Comparison of ENCODE assay signal across 9 mouse cellular contexts in the genomic region with DNA sequence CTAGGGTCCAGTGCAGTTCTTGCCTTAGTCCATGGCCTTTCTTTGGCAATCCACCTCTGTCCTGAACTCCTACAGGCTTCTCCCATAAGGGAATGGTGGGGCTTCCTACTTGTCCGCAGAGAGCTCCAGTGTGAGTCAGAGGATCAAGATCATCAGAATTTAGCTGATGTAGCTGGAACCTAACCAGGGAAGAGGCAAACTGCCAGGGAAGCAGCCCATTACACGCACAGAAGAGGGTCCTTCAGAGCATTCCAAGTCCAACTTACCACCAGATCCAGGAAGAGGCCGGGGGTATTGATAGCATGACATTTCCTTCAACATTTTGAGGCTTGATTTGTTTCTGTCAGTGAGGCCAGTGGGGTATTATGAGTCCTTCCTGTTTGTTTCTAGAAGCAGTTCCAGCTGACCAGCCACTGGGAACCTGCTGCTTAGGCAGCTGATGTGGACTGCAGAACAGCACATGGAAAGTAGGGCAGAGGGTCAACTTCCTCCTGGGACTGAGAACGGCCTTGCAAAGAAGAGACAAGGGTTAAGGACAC. TPM values are rescaled to one million over a fixed set of nuclear protein-coding genes. Genes with fewer than 3 reads are reported as not detected.
DNase-seq lines count a peak whose midpoint lies in the region; ATAC-seq and TF ChIP-seq lines count a peak whose summit lies in the region.
"Had no signal": no experiment of that assay in that cellular context is flagged by ENCODE, and none has a peak within 500 bp of the region (broad histone marks: within the 10 kb centered on the region; RNA-seq: fewer than 3 reads in every experiment).

No protein-coding gene starts in this region.

- H3K36me3 ChIP-seq in heart, adult 2 months (ENCODE audit: control insufficient read depth, insufficient read depth, low read length) = no peaks in the 10 kb centered on the region
- no peaks in the 10 kb centered on the region for H3K36me3 ChIP-seq in heart, embryonic 12.5 days
- H3K36me3 ChIP-seq in midbrain, embryonic 14.5 days (ENCODE audit: control insufficient read depth, insufficient read depth, low read length) = no peaks in the 10 kb centered on the region
- no peaks in the 10 kb centered on the region for H3K36me3 ChIP-seq in hindbrain, embryonic 12.5 days

- H3K27ac ChIP-seq in heart, adult 2 months = 0 out of 2 replicates have a peak overlapping the region, but pooled peaks have one; percentile 17
- no peak overlapping the region for H3K27ac ChIP-seq in heart, embryonic 12.5 days (ENCODE audit: poor library complexity, severe bottlenecking)
- peak overlapping the region; percentile 97 for H3K27ac ChIP-seq in bone marrow macrophage, adult 2 months (ENCODE audit: insufficient read depth, low read depth, low read length)
- H3K27ac ChIP-seq in midbrain, embryonic 14.5 days (replicated peaks; ENCODE audit: low read depth, low read length) = no peak overlapping the region
- no peak overlapping the region for H3K27ac ChIP-seq in hindbrain, embryonic 12.5 days

- TF ChIP-seq POLR2A in heart, adult 2 months (IDR thresholded peaks at IDR 0.05; ENCODE audit: insufficient read depth, low read depth, low read length) = no peak
- TF ChIP-seq POLR2A in bone marrow macrophage, adult 2 months (IDR thresholded peaks at IDR 0.05; ENCODE audit: borderline replicate concordance, low read depth, low read length) = no peak

- ATAC-seq in heart, embryonic 12.5 days (ENCODE audit: insufficient number of reproducible peaks, low FRiP score) = no peak
- ATAC-seq in neutrophil, adult 5-6 weeks (ENCODE audit: extremely low read depth, insufficient number of reproducible peaks, low FRiP score, poor library complexity, severe bottlenecking) = peak; percentile 59
- no peak for ATAC-seq in midbrain, embryonic 14.5 days (ENCODE audit: low FRiP score, low TSS enrichment)
- no peak for ATAC-seq in hindbrain, embryonic 12.5 days (ENCODE audit: low FRiP score)

- TF ChIP-seq CTCF in heart, adult 2 months (IDR thresholded peaks at IDR 0.05) = no peak
- no peak for TF ChIP-seq CTCF in bone marrow macrophage, adult 2 months (IDR thresholded peaks at IDR 0.05; ENCODE audit: low read depth, low read length)

- TF ChIP-seq EP300 in heart, adult 2 months (IDR thresholded peaks at IDR 0.05; ENCODE audit: insufficient read depth, low read depth, low read length) = no peak

- H3K4me2 ChIP-seq in heart, embryonic 12.5 days = no peak overlapping the region
- no peak overlapping the region for H3K4me2 ChIP-seq in midbrain, embryonic 14.5 days (ENCODE audit: low read length)
- H3K4me2 ChIP-seq in hindbrain, embryonic 12.5 days (replicated peaks) = no peak overlapping the region

- intact Hi-C loops in heart, adult 2 months (cut with DNase I) = no loop called here

- WGBS in heart, adult 2 months = 26% methylated on average over 4 of the region's 4 CpGs
- 53% methylated on average over 4 of the region's 4 CpGs for WGBS in heart, embryonic 12.5 days
- 76% methylated on average over 4 of the region's 4 CpGs for WGBS in midbrain, embryonic 14.5 days
- 71% methylated on average over 4 of the region's 4 CpGs for WGBS in hindbrain, embryonic 12.5 days

- H3K4me1 ChIP-seq in heart, adult 2 months (ENCODE audit: control insufficient read depth, insufficient read depth, low read length) = peaks cover 7% of the 10 kb centered on the region
- H3K4me1 ChIP-seq in heart, embryonic 12.5 days (replicated peaks) = no peaks in the 10 kb centered on the region
- H3K4me1 ChIP-seq in bone marrow macrophage, adult 2 months (ENCODE audit: control insufficient read depth, insufficient read depth, low read length) = peaks cover 46% of the 10 kb centered on the region
- H3K4me1 ChIP-seq in midbrain, embryonic 14.5 days (ENCODE audit: control insufficient read depth, insufficient read depth, low read length) = no peaks in the 10 kb centered on the region
- 0 out of 2 replicates have a peak, but pooled peaks cover 4% of the 10 kb centered on the region for H3K4me1 ChIP-seq in hindbrain, embryonic 12.5 days

- no peaks in the 10 kb centered on the region for H3K9me3 ChIP-seq in heart, embryonic 12.5 days (replicated peaks)
- H3K9me3 ChIP-seq in midbrain, embryonic 14.5 days (ENCODE audit: control insufficient read depth, low read length) = no peaks in the 10 kb centered on the region
- no peaks in the 10 kb centered on the region for H3K9me3 ChIP-seq in hindbrain, embryonic 12.5 days (replicated peaks)

- no peaks in the 10 kb centered on the region for H3K27me3 ChIP-seq in heart, adult 2 months (ENCODE audit: control insufficient read depth, insufficient read depth, low read length)
- H3K27me3 ChIP-seq in heart, embryonic 12.5 days (replicated peaks) = no peaks in the 10 kb centered on the region
- no peaks in the 10 kb centered on the region for H3K27me3 ChIP-seq in midbrain, embryonic 14.5 days (ENCODE audit: control insufficient read depth, insufficient read depth, low read length)
- no peaks in the 10 kb centered on the region; the same call in 1 of the 2 replicates for H3K27me3 ChIP-seq in hindbrain, embryonic 12.5 days

- no peak overlapping the region for H3K9ac ChIP-seq in heart, adult 2 months (ENCODE audit: low read depth, low read length)
- H3K9ac ChIP-seq in heart, embryonic 12.5 days = no peak overlapping the region
- H3K9ac ChIP-seq in midbrain, embryonic 14.5 days (replicated peaks; ENCODE audit: low read length) = no peak overlapping the region
- no peak overlapping the region for H3K9ac ChIP-seq in hindbrain, embryonic 12.5 days

- no peak overlapping the region for H3K4me3 ChIP-seq in heart, adult 2 months
- H3K4me3 ChIP-seq in heart, embryonic 12.5 days = no peak overlapping the region
- H3K4me3 ChIP-seq in bone marrow macrophage, adult 2 months (ENCODE audit: insufficient read depth, low read length) = peak overlapping the region; percentile 20
- H3K4me3 ChIP-seq in midbrain, embryonic 14.5 days (replicated peaks; ENCODE audit: low read depth, low read length) = no peak overlapping the region
- H3K4me3 ChIP-seq in hindbrain, embryonic 12.5 days = no peak overlapping the region
- H3K4me3 ChIP-seq: erythroblast, embryonic 14.5 days had no signal

- no peaks in the 10 kb centered on the region for H3K79me2 ChIP-seq in heart, adult 2 months (replicated peaks; ENCODE audit: control insufficient read depth, insufficient read depth, low read length)

- peak in 1 of 2 experiments; percentile 47 for DNase-seq in heart, adult 2 months
- DNase-seq in kidney, postnatal 36 days = peak; percentile 77 to 90
- no peak for DNase-seq in midbrain, embryonic 14.5 days
- no peak for DNase-seq in cerebellum, adult 11-12 months

RNA-seq across cellular contexts. Expression of a gene that starts 11.7 kb away (rescaled TPM):
- 1 to 10 TPM; 8.9 TPM for total RNA-seq in heart, adult 2 months (2021)
- 3.7 and 6.3 TPM in 2 replicates for polyA plus RNA-seq in heart, adult 2 months (2012; rRNA removed)
- polyA plus RNA-seq in heart, embryonic 12.5 days (2016; fragmentation: Nextera tagmentation; extraction: Ambion mirVana) = 14.4 and 16.0 TPM in 2 replicates
- polyA plus RNA-seq in bone marrow macrophage, adult 2 months (2012; ENCODE audit: insufficient read depth, insufficient read length, missing spikeins) = 9.2 and 12.7 TPM in 2 replicates
- 47.0 and 53.9 TPM in 2 replicates for total RNA-seq in neutrophil, adult 5-6 weeks (2017)
- polyA plus RNA-seq in midbrain, embryonic 14.5 days (2014; fragmentation: Nextera tagmentation; extraction: Ambion mirVana) = 30.3 and 44.8 TPM in 2 replicates
- 35.2 and 37.1 TPM in 2 replicates for polyA plus RNA-seq in hindbrain, embryonic 12.5 days (2016; fragmentation: Nextera tagmentation; extraction: Ambion mirVana)

Comparison
In these comparisons a context has a peak if more than half of its experiments do, and no peak if none do; other contexts are left out.
1. H3K27ac ChIP-seq: peak in heart, adult 2 months (single experiment) and bone marrow macrophage, adult 2 months (single experiment); none in heart, embryonic 12.5 days (single experiment), midbrain, embryonic 14.5 days (single experiment) and hindbrain, embryonic 12.5 days (single experiment).
2. DNase-seq: peak in kidney, postnatal 36 days (2 of 2); none in midbrain, embryonic 14.5 days (single experiment) and cerebellum, adult 11-12 months (single experiment).